Mouse (Mus musculus) CD4-positive helper T cell, adult 2 months (primary cell): ENCODE data around the gene Myo1d.
A peak's percentile ranks its signal among the peaks of the same experiment; 100 is the strongest.
"Not testable (repeated sequence)": the region's sequence is repeated elsewhere in the genome, so short reads cannot be mapped to it uniquely, and the experiment has no call there.

Source experiments
- DNase-seq: peaks from one replicate; pipeline ENCODE4 v3.0.0-alpha.2; 2012; ENCODE audit warnings: low read depth, missing footprints, low spot score

Myo1d gene

DNA sequence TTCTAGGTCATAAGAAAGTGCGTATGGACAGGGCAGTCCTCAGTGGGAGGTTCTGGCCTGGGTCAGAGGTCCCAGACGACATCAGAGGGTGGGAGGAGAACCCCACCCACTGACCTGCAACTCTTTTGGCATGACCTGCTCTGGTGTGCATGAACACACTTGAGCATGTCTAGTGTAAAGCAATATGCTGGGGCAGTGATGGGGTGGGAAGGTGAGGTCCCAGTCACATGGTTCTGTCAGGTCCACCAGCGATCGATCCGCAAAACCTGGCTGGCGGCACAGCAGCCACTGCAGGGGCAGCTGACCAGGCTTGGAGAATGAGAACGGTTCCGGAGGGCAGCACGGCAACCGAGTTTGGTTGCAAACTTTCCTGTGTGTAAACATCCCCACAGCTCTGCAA lies 297.5 kb downstream of the Myo1d start:
- DNase-seq, result no peak

DNA sequence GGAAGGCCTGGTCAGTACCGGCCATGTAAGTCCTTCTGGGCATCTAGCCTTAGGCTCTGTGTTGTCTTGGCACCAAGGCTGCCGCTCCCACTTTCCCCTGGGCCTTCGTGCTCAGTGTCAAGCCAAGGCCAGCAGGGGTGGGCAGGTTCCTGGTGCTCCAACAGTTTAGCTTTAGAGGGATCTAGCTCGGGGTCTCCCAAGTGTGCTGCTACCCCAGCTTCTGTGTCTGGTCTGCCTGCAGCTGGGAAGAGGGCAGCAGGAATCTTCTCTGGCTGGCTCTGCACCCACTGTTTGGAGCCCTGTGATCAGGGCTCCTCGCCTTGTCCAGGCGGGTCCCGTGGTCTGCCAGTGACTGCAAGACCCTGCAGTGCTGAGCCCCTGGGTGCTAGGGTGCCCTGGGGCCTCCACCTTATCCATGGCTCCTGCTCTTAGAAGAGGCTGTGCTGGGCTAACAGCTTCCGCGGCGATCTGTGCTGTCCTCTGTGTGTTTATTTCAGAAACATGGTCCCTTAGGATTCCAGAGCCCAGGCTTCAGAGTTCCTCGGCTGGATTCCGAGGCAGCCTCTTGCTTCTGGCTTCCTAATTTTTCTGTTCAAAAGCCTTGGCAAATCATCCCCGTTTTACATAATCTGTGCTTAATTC lies 298.3 kb downstream of the Myo1d start:
- no peak for DNase-seq

DNA sequence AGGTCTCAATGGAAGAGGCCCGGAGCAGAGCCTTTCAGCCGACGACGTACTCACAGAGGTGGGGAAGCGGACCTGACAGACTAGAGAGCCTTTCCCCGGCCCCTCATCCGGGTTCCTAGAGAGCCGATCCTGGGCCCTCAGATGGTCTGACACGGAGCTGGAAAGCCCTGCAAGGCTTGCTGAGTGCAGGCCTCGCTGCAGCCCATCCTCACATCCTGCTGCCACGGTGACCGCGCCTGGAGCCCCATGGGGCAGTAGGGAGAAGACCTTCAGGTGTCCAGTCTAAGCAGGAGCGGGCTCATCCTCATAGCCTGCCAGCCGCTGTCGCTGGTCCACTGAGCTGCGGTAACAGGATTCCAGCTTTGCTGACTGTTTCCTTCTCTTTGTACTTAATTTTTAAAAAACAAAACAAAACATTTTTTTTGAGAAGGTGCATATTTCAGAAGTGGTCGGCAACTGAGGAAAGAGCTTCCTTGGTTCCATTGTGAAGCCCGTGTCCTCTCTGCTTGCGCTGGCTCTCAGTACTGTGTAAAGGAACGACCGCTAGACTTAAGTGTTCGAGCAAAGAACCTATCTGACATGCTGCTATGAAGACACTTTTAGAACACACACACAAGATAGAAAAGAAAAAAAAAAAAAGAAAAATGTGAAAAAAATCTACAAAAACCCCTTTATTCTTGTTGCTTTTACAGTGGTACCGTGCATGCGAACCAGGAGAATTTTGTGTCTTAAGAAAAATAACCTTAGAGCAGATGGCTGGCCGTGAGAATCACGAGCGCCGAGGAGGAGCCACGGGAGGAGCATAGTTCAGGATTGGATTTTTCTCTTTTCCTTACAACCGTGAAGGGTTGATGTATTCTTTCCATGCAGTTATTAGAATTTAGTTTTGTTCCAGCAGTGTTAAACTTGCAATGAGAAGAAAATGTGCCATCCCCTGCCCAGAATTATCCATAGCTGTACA lies 299.6 kb downstream of the Myo1d start:
- DNase-seq, result no peak

DNA sequence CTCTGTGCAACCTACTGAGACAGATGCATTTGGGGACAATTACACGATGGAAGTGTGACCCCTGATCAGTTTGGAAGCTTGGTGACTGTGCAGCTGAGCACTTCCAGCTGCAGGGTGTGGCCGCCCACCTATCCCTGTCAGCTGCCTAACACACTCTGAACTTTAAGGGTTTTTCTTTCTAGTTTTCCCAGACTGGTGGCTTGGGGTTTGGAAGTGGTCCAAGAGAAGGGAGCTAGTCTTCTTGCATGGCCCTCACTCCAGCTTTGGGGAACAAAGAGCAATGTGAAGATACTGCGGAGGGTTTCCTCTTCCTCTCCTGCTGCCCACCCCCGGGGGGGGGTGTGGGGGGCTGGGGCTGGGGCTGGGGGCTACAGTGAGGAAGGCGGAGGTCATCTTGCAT lies 300.4 kb downstream of the Myo1d start:
- DNase-seq, result no peak

DNA sequence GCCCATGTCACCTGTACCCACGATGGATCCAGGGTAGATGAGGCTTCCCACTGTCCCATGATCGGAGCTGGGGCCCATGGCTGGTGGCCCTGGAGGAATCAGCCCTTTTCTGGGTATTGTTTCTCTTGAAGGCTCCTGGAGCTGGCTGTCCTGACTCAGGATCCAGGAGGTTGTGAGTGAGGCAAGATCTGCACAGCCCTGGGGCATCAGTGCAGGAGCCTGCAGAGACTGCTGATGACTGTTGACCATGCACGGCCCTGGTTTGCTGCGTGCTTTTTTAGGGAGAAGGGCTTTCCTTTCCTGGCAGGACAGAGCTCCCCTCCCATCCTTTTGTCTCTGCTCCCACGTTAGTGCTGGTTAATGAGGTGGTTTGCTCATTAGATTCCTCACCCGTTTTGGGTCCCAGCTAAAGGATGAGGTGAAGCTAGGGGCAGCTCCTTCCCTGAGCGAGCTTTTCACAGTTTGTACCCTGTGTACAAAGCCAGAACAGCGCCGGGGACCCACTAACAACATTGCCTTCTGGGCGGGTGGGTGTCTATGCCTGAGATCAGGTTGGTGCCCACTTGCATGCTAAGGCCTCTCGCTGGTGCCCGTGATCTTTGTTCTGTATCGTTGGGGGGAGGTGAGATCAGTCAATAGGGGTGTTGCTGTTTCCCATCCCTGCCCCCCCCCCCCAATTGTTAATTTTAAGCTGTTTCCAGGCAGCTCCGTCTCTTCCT lies 301.0 kb downstream of the Myo1d start:
- no peak for DNase-seq

DNA sequence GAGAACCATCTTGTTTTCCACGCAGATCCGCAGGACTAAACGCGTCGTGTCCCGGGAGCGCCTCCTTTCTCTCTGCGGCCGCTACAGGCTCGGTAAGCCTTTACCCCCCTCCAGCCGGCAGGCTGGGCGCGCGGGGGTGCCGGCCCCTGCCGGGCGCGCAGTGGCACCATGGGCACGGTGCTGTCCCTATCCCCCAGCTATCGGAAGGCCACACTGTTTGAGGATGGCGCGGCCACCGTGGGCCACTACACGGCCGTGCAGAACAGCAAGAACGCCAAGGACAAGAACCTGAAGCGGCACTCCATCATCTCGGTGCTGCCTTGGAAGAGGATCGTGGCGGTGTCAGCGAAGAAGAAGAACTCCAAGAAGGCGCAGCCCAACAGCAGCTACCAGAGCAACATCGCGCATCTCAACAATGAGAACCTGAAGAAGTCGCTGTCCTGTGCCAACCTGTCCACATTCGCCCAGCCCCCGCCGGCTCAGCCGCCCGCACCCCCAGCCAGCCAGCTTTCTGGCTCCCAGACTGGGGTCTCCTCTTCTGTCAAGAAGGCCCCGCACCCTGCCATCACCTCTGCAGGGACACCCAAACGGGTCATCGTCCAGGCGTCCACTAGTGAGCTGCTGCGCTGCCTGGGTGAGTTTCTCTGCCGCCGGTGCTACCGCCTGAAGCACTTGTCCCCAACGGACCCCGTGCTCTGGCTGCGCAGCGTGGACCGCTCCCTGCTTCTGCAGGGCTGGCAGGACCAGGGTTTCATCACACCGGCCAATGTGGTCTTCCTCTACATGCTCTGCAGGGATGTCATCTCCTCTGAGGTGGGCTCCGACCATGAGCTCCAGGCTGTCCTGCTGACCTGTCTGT lies 302.3 kb downstream of the Myo1d start:
- DNase-seq, result no peak

DNA sequence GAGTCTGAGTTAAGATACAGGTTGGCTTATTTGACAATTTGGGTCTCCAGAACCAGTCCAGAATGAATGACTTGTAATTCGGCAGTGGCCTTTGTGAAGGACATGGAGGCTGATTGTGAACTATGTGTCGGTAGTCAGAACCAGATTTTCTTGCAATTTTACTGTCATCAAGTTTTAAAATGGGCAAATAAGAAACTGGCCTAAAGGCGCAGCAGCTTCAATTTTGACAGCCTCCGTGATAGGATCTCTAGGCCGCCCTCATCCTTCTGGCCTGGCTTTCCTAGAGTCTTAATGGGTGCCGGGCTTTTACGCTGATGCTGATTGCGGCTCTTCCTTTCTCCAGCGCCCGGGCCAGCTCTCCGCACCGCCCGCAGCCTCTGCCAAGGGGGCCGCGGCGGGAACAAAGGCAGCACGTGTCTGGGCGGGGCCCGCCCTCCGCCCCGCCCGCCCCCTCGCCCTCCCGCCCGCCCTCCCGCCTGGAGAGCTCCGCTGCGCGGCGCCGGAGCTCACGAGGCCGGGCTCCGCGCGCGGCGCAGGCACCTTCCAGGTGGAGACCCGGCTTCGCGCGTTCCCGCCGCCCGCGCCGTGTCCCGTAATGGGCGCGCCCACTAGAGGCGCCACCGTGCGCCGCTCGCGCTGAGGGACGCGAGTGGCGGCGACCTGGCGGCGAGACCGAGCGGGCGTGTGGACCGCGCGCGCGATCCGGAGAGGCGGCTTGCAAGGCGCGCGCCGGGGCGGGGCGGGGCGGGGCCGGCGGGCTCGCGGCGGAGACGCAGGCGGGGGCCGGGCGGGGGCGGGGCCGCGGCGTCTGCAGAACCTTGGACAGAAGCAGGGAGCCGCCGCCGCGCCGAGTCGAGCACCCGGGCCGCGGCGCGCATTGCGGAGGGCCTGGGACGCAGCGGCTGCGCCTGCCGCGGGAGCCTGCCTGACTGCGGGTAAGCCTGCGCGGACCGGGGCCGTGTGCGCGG lies 303.3 kb downstream of the Myo1d start, which contains the start of gene Cdk5r1:
Cdk5r1 (plus strand) TSS at position 802 of the 968 bp plus-strand sequence.
- peak; percentile 96 for DNase-seq

DNA sequence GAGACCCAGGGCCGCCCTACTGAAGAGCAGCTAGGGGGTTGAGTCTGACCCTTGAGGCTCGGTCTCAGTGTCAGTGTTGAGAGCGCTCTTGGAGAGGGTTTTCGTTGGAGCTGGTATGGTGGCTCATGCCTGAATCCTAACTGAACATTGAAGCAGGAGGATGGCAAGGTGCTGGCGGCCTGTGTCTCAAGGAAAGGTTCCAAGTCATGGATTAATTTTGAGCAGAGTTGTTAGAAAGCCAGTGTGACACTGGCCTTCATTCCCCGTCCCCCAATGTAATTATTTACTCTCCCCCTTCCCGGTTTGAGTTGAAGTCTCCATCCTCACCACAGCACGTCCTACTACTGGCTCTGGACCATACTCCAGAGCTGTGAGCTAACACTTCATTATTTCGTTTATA lies 304.3 kb downstream of the Myo1d start:
- no peak for DNase-seq

DNA sequence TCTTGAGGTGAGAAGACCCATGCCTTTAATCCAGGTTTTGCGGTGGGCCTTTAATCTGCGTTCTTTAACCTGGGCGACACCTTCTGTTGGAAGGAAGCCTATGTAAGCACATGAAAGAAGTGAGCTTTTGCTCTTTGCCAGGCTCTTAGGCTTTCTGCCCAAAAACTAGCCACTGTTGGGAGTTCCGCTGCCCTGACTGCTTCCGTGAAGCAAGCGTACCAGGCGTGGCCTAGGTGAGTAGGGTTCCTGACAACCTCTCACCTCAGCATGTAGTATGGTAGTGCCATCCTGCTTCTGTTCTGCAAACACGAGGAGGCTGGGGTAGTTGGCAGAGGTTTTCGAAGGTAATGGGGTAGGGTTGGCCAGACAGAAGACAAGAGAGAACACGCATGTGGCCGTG lies 305.0 kb downstream of the Myo1d start:
- DNase-seq, result no peak

DNA sequence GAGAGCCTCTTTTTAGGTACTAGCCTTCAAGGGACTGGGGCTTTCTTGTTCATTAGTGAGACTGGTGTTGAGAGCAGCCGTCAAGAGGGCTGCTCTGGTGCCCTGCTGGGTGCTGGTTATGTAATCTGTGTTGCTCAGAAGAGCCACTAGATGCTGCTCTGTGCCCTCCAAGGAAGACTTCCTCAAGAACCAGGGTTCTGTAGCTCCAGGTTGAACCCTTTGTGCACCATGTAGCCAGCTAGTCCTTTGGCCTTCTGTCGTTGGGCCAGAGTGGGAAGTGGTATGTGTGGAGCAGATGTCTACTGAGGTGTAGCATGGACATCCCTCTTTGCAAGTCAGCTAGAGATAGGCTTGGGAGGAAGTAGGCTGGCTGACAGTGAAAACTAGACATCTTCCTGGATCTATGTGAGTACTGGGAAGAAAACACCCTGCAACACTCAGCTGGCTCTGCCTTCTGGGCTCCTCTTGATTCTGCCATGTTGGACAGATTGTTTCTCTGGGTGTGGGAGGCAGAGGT lies 305.6 kb downstream of the Myo1d start:
- peak; percentile 41 for DNase-seq

DNA sequence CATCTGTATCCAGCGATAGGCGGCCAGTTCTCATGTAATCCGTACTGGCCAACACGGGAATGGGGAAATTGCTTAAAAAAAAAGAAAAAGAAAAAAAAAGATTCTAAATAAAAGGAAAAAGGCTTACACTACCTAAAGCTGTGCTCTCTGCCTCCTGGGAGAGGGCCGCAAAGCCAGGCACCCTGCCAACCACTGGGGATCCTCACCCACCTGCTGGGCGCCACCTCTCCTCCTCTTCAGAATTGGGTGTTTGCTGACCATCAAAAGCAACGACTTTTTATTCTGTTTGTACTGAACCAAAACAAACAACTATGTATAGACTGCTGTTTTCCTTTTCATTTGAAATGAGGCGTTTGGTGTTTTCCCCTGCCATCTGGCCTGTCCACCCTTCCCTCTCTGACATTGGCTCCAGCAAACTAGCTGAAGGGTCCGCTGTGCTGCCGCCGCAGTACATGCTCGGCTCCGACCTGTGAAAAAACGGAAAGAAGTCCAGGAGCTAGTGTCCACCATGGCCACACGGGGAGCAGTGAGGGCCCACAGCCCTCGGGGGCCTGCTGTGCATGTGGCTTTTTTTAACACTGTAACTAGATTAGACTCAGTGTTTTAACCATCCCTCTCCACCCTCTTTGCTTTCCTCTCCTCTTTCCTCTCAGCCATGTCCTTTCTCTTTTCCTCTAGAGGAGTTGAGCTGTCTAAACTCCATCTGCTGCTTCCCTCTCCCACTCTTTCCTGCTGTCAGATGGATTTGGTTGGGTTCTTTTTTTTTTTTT lies 307.8 kb downstream of the Myo1d start:
- no peak for DNase-seq

DNA sequence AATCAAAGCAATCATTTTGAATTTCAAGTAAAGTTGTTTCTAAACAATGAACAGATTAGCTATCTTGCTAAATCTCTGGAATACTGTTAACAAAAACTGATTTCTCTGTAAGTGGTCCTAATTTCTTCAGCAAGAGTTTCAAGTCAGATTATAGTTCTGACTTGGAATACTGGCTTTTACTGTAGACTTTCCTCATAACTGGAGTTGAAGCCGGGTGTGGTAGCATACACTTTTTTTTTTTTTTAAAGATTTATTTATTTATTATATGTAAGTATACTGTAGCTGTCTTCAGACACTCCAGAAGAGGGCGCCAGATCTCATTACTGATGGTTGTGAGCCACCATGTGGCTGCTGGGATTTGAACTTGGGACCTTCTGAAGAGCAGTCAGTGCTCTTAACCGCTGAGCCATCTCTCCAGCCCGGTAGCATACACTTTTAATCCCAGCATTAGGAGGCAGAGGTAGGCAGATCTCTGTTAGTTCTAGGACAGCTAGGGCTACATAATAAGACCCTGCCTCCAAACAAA lies 316.2 kb downstream of the Myo1d start:
- DNase-seq, result not testable (repeated sequence)

DNA sequence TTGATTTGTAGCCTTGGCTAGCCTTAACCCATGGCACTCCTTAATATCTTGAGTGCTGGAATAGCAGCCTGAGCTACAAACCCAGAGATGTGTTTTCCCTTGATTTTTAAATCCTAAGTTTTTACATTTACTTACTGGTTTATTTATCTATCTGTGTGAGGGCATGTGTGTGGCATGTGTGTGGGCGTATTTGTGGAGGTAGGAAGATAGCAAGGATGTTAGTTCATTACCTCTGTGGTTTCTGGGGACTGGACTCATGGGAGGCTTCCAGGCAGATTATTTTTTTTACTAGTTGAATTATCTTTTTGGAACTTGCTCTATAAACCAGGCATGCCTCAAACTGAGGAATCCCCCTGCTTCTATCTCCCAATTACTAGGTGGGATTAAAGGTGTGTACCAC lies 326.6 kb downstream of the Myo1d start:
- no peak for DNase-seq

DNA sequence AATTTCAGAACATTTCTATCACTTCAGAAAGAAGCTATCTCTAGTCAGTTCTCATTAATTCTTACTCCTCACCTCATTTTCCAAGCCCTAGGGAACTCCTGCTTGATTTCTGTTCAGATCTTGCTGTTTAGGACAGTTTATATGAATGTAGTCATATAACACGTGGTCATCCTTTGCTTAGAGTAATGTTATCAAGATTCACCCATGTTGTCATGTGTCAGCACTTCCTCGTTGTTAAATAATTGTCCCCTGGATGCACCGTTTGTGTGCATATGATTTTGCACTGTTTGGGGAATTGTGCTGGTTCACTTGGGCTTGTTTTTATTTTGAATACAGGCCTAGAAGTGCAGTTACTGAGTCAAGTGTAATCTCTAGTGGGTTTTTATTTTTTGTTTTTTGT lies 327.6 kb downstream of the Myo1d start:
- no peak for DNase-seq

DNA sequence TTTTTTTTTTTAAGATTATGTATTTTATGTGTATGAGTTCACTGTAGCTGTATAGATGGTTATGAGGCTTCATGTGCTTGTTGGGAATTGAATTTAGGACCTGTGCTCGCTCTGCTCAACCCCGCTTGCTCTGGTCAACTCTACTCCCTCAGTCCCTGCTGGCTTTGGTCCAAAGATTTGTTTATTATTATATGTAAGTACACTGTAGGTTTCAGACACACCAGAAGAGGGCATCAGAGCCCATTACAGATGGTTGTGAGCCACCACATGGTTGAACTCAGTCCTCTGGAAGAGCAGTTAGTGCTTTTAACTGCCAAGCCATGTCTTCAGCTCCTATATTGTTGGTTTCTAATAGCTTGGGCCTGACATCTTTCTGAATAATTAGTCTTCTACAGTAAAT lies 330.0 kb downstream of the Myo1d start:
- no peak for DNase-seq

DNA sequence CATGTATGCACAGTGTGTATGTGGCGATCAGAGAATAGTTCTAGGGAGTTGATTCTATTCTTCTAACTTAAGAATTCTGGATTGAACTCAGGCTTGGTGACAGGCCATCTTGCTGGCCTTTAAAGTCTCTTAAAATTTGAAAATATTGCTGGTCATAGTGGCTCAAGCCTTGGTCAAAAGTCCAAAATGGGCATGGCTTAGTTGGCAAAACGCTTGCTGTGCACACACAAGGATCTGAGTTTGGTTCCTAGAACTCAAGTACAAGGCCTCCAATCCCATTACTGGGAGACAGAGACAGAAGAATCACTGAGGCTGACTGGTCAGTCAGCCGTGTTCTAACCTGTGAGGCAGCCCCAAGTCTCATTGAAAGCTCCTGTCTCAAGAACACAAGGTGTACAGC lies 332.9 kb downstream of the Myo1d start:
- DNase-seq, result no peak
